Mouse (Mus musculus): ENCODE results near the gene Pth2.

- TF ChIP-seq CTCF (IDR thresholded peaks at IDR 0.05; ENCODE audit: extremely low read depth, insufficient read depth, low read length), result no peak
- no peak for TF ChIP-seq POLR2A (IDR thresholded peaks at IDR 0.05; ENCODE audit: extremely low read depth, insufficient read depth, low read length)
Observed at GRCm38 (mm10) chr7:45175398-45175797, 5.4 kb upstream of the Pth2 start.
